In genomic region chr4:102444501-102444900, GRCm38 (mm10) we compare ENCODE assay signal across 25 mouse cellular contexts.
DNase-seq lines count a peak whose midpoint lies in the region; ATAC-seq and TF ChIP-seq lines count a peak whose summit lies in the region.
"Had no signal": no experiment of that assay in that cellular context is flagged by ENCODE, and none has a peak within 500 bp of the region (broad histone marks: within the 10 kb centered on the region; RNA-seq: fewer than 3 reads in every experiment).

No protein-coding gene starts in this region.

- 0 out of 2 replicates have a peak, but pooled peaks have one; percentile 9 for TF ChIP-seq CTCF in heart, adult 2 months (IDR thresholded peaks at IDR 0.05)
- no peak; the same call in 1 of the 2 replicates for TF ChIP-seq CTCF in hindbrain, postnatal 0 days (IDR thresholded peaks at IDR 0.05; ENCODE audit: low read depth)

- H3K9ac ChIP-seq in heart, adult 2 months (ENCODE audit: low read depth, low read length), result no peak overlapping the region
- H3K9ac ChIP-seq in hindbrain, postnatal 0 days (replicated peaks; ENCODE audit: low read length), result no peak overlapping the region
- no peak overlapping the region for H3K9ac ChIP-seq in hindbrain, embryonic 11.5 days (ENCODE audit: low read depth, low read length)
- H3K9ac ChIP-seq: heart, embryonic 12.5 days; hindbrain, embryonic 12.5 days; limb, embryonic 15.5 days; liver, embryonic 14.5 days; lung, embryonic 14.5 days; midbrain, embryonic 15.5 days had no signal

- no peaks in the 10 kb centered on the region for H3K9me3 ChIP-seq in hindbrain, postnatal 0 days (ENCODE audit: low read length)
- H3K9me3 ChIP-seq in hindbrain, embryonic 11.5 days (ENCODE audit: control insufficient read depth, low read length), result no peaks in the 10 kb centered on the region
- H3K9me3 ChIP-seq: heart, embryonic 12.5 days; hindbrain, embryonic 12.5 days; limb, embryonic 15.5 days; megakaryocyte, embryonic 14.5 days; midbrain, embryonic 15.5 days had no signal

- no peak overlapping the region for H3K4me3 ChIP-seq in heart, adult 2 months
- H3K4me3 ChIP-seq in hindbrain, postnatal 0 days (ENCODE audit: low read length), result no peak overlapping the region
- H3K4me3 ChIP-seq in hindbrain, embryonic 11.5 days (ENCODE audit: low read depth, low read length), result no peak overlapping the region
- H3K4me3 ChIP-seq: heart, embryonic 12.5 days; hindbrain, embryonic 12.5 days; left cerebral cortex, adult 2 months; limb, embryonic 15.5 days; megakaryocyte, embryonic 14.5 days; midbrain, embryonic 15.5 days had no signal

- no peak for ATAC-seq in hindbrain, postnatal 0 days
- ATAC-seq in hindbrain, embryonic 11.5 days (ENCODE audit: low FRiP score), result no peak
- ATAC-seq: inflammation-experienced regulatory T-cells, adult 6 months; midbrain, embryonic 15.5 days had no signal

- peaks cover under 1% of the 10 kb centered on the region; the same call in 1 of the 2 replicates for H3K4me1 ChIP-seq in heart, adult 2 months (ENCODE audit: control insufficient read depth, insufficient read depth, low read length)
- H3K4me1 ChIP-seq in hindbrain, postnatal 0 days (ENCODE audit: insufficient read depth, low read length), result no peaks in the 10 kb centered on the region; the same call in 1 of the 2 replicates
- H3K4me1 ChIP-seq in hindbrain, embryonic 11.5 days (replicated peaks; ENCODE audit: control insufficient read depth, insufficient read depth, low read length), result no peaks in the 10 kb centered on the region
- H3K4me1 ChIP-seq: megakaryocyte, embryonic 14.5 days had no signal

- H3K27ac ChIP-seq in heart, adult 2 months, result peak overlapping the region; percentile 61
- no peak overlapping the region for H3K27ac ChIP-seq in hindbrain, postnatal 0 days
- no peak overlapping the region for H3K27ac ChIP-seq in hindbrain, embryonic 11.5 days (ENCODE audit: low read depth, low read length)
- H3K27ac ChIP-seq: hindbrain, embryonic 12.5 days; left cerebral cortex, adult 2 months; limb, embryonic 15.5 days; liver, embryonic 14.5 days; midbrain, embryonic 15.5 days had no signal

- no peak for DNase-seq in heart, adult 2 months
- no peak for DNase-seq in heart, postnatal 14 days
- peak; percentile 43 for DNase-seq in hindbrain, postnatal 0 days (ENCODE audit: low spot score)
- DNase-seq in hindbrain, embryonic 11.5 days (ENCODE audit: low spot score), result no peak
- DNase-seq in brain, adult 2 months (ENCODE audit: low read depth, low spot score), result peak; percentile 75
- DNase-seq in retina, postnatal 1 day, result peak; percentile 88
- DNase-seq in ovary, adult 18-20 months (ENCODE audit: low spot score), result no peak
- DNase-seq: adrenal gland, postnatal 25 days; cerebellum, adult 11 months; cerebellum, postnatal 10 days; gastrocnemius, postnatal 36 days; kidney, adult 18-20 months; kidney, postnatal 4 days; left cerebral cortex, postnatal 4 days; lung, embryonic 14.5 days; thymus, adult 18-20 months; thymus, postnatal 4 days had no signal

- no peaks in the 10 kb centered on the region for H3K27me3 ChIP-seq in heart, adult 2 months (ENCODE audit: control insufficient read depth, insufficient read depth, low read length)
- no peaks in the 10 kb centered on the region for H3K27me3 ChIP-seq in hindbrain, postnatal 0 days (ENCODE audit: insufficient read depth, low read length)
- H3K27me3 ChIP-seq in hindbrain, embryonic 11.5 days (ENCODE audit: control insufficient read depth, insufficient read depth, low read length), result no peaks in the 10 kb centered on the region
- H3K27me3 ChIP-seq: heart, embryonic 12.5 days; hindbrain, embryonic 12.5 days; limb, embryonic 15.5 days; megakaryocyte, embryonic 14.5 days; midbrain, embryonic 15.5 days had no signal

- H3K36me3 ChIP-seq in heart, adult 2 months (ENCODE audit: control insufficient read depth, insufficient read depth, low read length), result no peaks in the 10 kb centered on the region
- no peaks in the 10 kb centered on the region for H3K36me3 ChIP-seq in hindbrain, postnatal 0 days (ENCODE audit: insufficient read depth, low read length)
- H3K36me3 ChIP-seq in hindbrain, embryonic 11.5 days (ENCODE audit: control insufficient read depth, insufficient read depth, low read length), result no peaks in the 10 kb centered on the region
- H3K36me3 ChIP-seq: heart, embryonic 12.5 days; hindbrain, embryonic 12.5 days; limb, embryonic 15.5 days; midbrain, embryonic 15.5 days had no signal

- H3K4me2 ChIP-seq in hindbrain, postnatal 0 days (ENCODE audit: low read depth, low read length), result no peak overlapping the region
- H3K4me2 ChIP-seq in hindbrain, embryonic 11.5 days (replicated peaks; ENCODE audit: low read depth, low read length), result no peak overlapping the region
- H3K4me2 ChIP-seq: heart, embryonic 12.5 days; hindbrain, embryonic 12.5 days; limb, embryonic 15.5 days; lung, embryonic 14.5 days; midbrain, embryonic 15.5 days had no signal

- no peaks in the 10 kb centered on the region for H3K79me2 ChIP-seq in heart, adult 2 months (replicated peaks; ENCODE audit: control insufficient read depth, insufficient read depth, low read length)

- no peak for TF ChIP-seq POLR2A in heart, adult 2 months (IDR thresholded peaks at IDR 0.05; ENCODE audit: insufficient read depth, low read depth, low read length)

- no peak for TF ChIP-seq EP300 in heart, adult 2 months (IDR thresholded peaks at IDR 0.05; ENCODE audit: insufficient read depth, low read depth, low read length)

- intact Hi-C loops in heart, adult 2 months (cut with DNase I), result no loop called here
- intact Hi-C loops in heart, postnatal 14 days (cut with DNase I), result no loop called here

- WGBS in heart, adult 2 months, result 50% methylated on average over 3 of the region's 3 CpGs
- WGBS in hindbrain, postnatal 0 days, result 55% methylated on average over 3 of the region's 3 CpGs
- WGBS in hindbrain, embryonic 11.5 days, result 70% methylated on average over 3 of the region's 3 CpGs

Comparison
In these comparisons a context has a peak if more than half of its experiments do, and no peak if none do; other contexts are left out.
1. DNase-seq: peak in hindbrain, postnatal 0 days (single experiment), brain, adult 2 months (single experiment) and retina, postnatal 1 day (single experiment); none in heart, adult 2 months (0 of 2), heart, postnatal 14 days (0 of 2), hindbrain, embryonic 11.5 days (single experiment) and ovary, adult 18-20 months (single experiment).